ENCODE assay signal across 11 mouse cellular contexts in genomic region chr6:114932116-114932500, GRCm38 (mm10). TPM values are rescaled to one million over a fixed set of nuclear protein-coding genes. Genes with fewer than 3 reads are reported as not detected.
DNase-seq lines count a peak whose midpoint lies in the region; ATAC-seq and TF ChIP-seq lines count a peak whose summit lies in the region.
"Had no signal": no experiment of that assay in that cellular context is flagged by ENCODE, and none has a peak within 500 bp of the region (broad histone marks: within the 10 kb centered on the region; RNA-seq: fewer than 3 reads in every experiment).

No protein-coding gene starts in this region.

- 63% methylated on average over 5 of the region's 5 CpGs for WGBS in embryonic facial prominence, embryonic 12.5 days
- WGBS in embryonic facial prominence, embryonic 10.5 days = 83% methylated on average over 5 of the region's 5 CpGs
- WGBS in liver, adult 2 months = 66% methylated on average over 5 of the region's 5 CpGs
- 30% methylated on average over 5 of the region's 5 CpGs for WGBS in small intestine, adult 2 months

- H3K27me3 ChIP-seq in embryonic facial prominence, embryonic 12.5 days = no peaks in the 10 kb centered on the region
- 0 out of 2 replicates have a peak, but pooled peaks cover 3% of the 10 kb centered on the region for H3K27me3 ChIP-seq in embryonic facial prominence, embryonic 10.5 days (replicated peaks; ENCODE audit: low read depth, poor library complexity, severe bottlenecking)
- H3K27me3 ChIP-seq in liver, adult 2 months (ENCODE audit: control insufficient read depth, insufficient read depth, low read length) = no peaks in the 10 kb centered on the region
- H3K27me3 ChIP-seq in small intestine, adult 2 months (ENCODE audit: control insufficient read depth, insufficient read depth, low read length) = no peaks in the 10 kb centered on the region

- intact Hi-C loops in left cerebral cortex, adult 2 months (cut with DNase I) = no loop called here

- no peak overlapping the region for H3K4me3 ChIP-seq in embryonic facial prominence, embryonic 12.5 days
- H3K4me3 ChIP-seq in embryonic facial prominence, embryonic 10.5 days = no peak overlapping the region
- no peak overlapping the region for H3K4me3 ChIP-seq in liver, adult 2 months (ENCODE audit: insufficient read depth, low read depth, low read length)
- H3K4me3 ChIP-seq in embryonic fibroblast, embryonic 13.5 days (ENCODE audit: insufficient read depth, low read length) = no peak overlapping the region
- peak overlapping the region; percentile 11; the same call in 1 of the 2 replicates for H3K4me3 ChIP-seq in small intestine, adult 2 months (ENCODE audit: low read depth, low read length)
- no peak overlapping the region for H3K4me3 ChIP-seq in left cerebral cortex, adult 2 months

- no peaks in the 10 kb centered on the region for H3K36me3 ChIP-seq in embryonic facial prominence, embryonic 12.5 days
- no peaks in the 10 kb centered on the region for H3K36me3 ChIP-seq in embryonic facial prominence, embryonic 10.5 days (replicated peaks)
- H3K36me3 ChIP-seq in liver, adult 2 months (ENCODE audit: control insufficient read depth, insufficient read depth, low read length) = no peaks in the 10 kb centered on the region
- H3K36me3 ChIP-seq in small intestine, adult 2 months (ENCODE audit: control insufficient read depth, insufficient read depth, low read length) = no peaks in the 10 kb centered on the region

- no peak overlapping the region for H3K4me2 ChIP-seq in embryonic facial prominence, embryonic 12.5 days (replicated peaks)

- no peaks in the 10 kb centered on the region for H3K9me3 ChIP-seq in embryonic facial prominence, embryonic 12.5 days
- H3K9me3 ChIP-seq in embryonic facial prominence, embryonic 10.5 days = peaks cover 2% of the 10 kb centered on the region; the same call in 1 of the 2 replicates

- H3K9ac ChIP-seq in embryonic facial prominence, embryonic 12.5 days = no peak overlapping the region
- peak overlapping the region; percentile 28 for H3K9ac ChIP-seq in liver, adult 2 months (ENCODE audit: low read depth, low read length)
- H3K9ac ChIP-seq: forebrain, postnatal 0 days; liver, postnatal 0 days had no signal

- no peak for DNase-seq in embryonic facial prominence, embryonic 10.5 days (ENCODE audit: low spot score)
- DNase-seq in liver, adult 2 months (ENCODE audit: extremely low read depth, low read depth, low spot score) = no peak
- DNase-seq in liver = no peak
- no peak for DNase-seq in embryo, embryonic 9.5 days (ENCODE audit: extremely low spot score)
- DNase-seq in left cerebral cortex, adult 2 months (ENCODE audit: extremely low spot score in 1 of 2, low spot score in 2 of 2) = no peak
- DNase-seq: liver, postnatal 0 days; midbrain, embryonic 14.5 days had no signal

- no peak for TF ChIP-seq POLR2A in liver, adult 2 months (IDR thresholded peaks at IDR 0.05; ENCODE audit: extremely low read depth, insufficient read depth, low read length)
- no peak for TF ChIP-seq POLR2A in embryonic fibroblast, embryonic 13.5 days (IDR thresholded peaks at IDR 0.05; ENCODE audit: low read depth, low read length)
- no peak for TF ChIP-seq POLR2A in small intestine, adult 2 months (IDR thresholded peaks at IDR 0.05; ENCODE audit: low read depth, low read length)

- ATAC-seq in embryonic facial prominence, embryonic 12.5 days (ENCODE audit: insufficient number of reproducible peaks, insufficient read depth, low FRiP score, low TSS enrichment) = no peak
- ATAC-seq: liver, postnatal 0 days had no signal

- H3K4me1 ChIP-seq in embryonic facial prominence, embryonic 12.5 days = peaks cover 30% of the 10 kb centered on the region
- H3K4me1 ChIP-seq in embryonic facial prominence, embryonic 10.5 days = peaks cover 26% of the 10 kb centered on the region
- peaks cover 21% of the 10 kb centered on the region for H3K4me1 ChIP-seq in liver, adult 2 months (ENCODE audit: control insufficient read depth, insufficient read depth, low read length)
- H3K4me1 ChIP-seq in embryonic fibroblast, embryonic 13.5 days (ENCODE audit: control insufficient read depth, insufficient read depth, low read length) = peaks cover 5% of the 10 kb centered on the region; the same call in 1 of the 2 replicates
- peaks cover 26% of the 10 kb centered on the region for H3K4me1 ChIP-seq in small intestine, adult 2 months (ENCODE audit: control insufficient read depth, insufficient read depth, insufficient read length, low read length)

- H3K27ac ChIP-seq in embryonic facial prominence, embryonic 12.5 days = peak overlapping the region; percentile 41; the same call in 1 of the 2 replicates
- H3K27ac ChIP-seq in embryonic facial prominence, embryonic 10.5 days (replicated peaks) = no peak overlapping the region
- H3K27ac ChIP-seq in liver, adult 2 months (replicated peaks; ENCODE audit: insufficient read depth, low read depth, low read length) = peak overlapping the region; percentile 96
- peak overlapping the region; percentile 1; the same call in 1 of the 2 replicates for H3K27ac ChIP-seq in embryonic fibroblast, embryonic 13.5 days (ENCODE audit: insufficient read depth, low read length)
- H3K27ac ChIP-seq in small intestine, adult 2 months (ENCODE audit: insufficient read depth, low read depth, low read length) = peak overlapping the region; percentile 81
- no peak overlapping the region for H3K27ac ChIP-seq in left cerebral cortex, adult 2 months

- TF ChIP-seq CTCF in liver, adult 2 months (IDR thresholded peaks at IDR 0.05; ENCODE audit: low read depth, low read length) = no peak
- no peak for TF ChIP-seq CTCF in embryonic fibroblast, embryonic 13.5 days (IDR thresholded peaks at IDR 0.05; ENCODE audit: borderline replicate concordance, insufficient read depth, low read length)
- no peak for TF ChIP-seq CTCF in small intestine, adult 2 months (IDR thresholded peaks at IDR 0.05; ENCODE audit: extremely low read depth, insufficient read length, insufficient replicate concordance, low read depth, low read length)
- TF ChIP-seq CTCF in left cerebral cortex, adult 2 months (IDR thresholded peaks at IDR 0.05) = no peak

- H3K79me2 ChIP-seq in liver, adult 2 months (ENCODE audit: control insufficient read depth, insufficient read depth, low read length) = peaks cover 23% of the 10 kb centered on the region; the same call in 1 of the 2 replicates

RNA-seq across cellular contexts. Expression of gene Vgll4, which starts 37.7 kb away (rescaled TPM):
- 135 and 136 TPM in 2 replicates for polyA plus RNA-seq in embryonic facial prominence, embryonic 12.5 days (2016; fragmentation: Nextera tagmentation; extraction: Ambion mirVana)
- 98.8 and 111 TPM in 2 replicates for polyA plus RNA-seq in embryonic facial prominence, embryonic 10.5 days (2016; fragmentation: Nextera tagmentation; extraction: Ambion mirVana)
- total RNA-seq in liver, adult 2 months (2014; rRNA removed) = 24.3 and 31.0 TPM in 2 replicates
- polyA plus RNA-seq in liver, adult 2 months (2012; rRNA removed) = 32.1 and 44.5 TPM in 2 replicates
- polyA plus RNA-seq in embryonic fibroblast, embryonic 13.5 days (2011; ENCODE audit: insufficient read length, low read depth, missing spikeins) = 31.1 and 36.4 TPM in 2 replicates
- 35.8 and 48.1 TPM in 2 replicates for polyA plus RNA-seq in small intestine, adult 2 months (2012; rRNA removed)
- 10 to 100 TPM; 61.4 to 63.8 TPM for total RNA-seq in left cerebral cortex, adult 2 months (2021)

Comparison
In these comparisons a context has a peak if more than half of its experiments do, and no peak if none do; other contexts are left out.
1. H3K27ac ChIP-seq: peak in embryonic facial prominence, embryonic 12.5 days (single experiment), liver, adult 2 months (single experiment), embryonic fibroblast, embryonic 13.5 days (single experiment) and small intestine, adult 2 months (single experiment); none in embryonic facial prominence, embryonic 10.5 days (single experiment) and left cerebral cortex, adult 2 months (single experiment).